Mouse (Mus musculus) left cerebral cortex, adult 2 months (tissue): ENCODE measurements around the gene Cc2d1b. TPM values are rescaled to one million over a fixed set of nuclear protein-coding genes. Genes with fewer than 3 reads are reported as not detected.

Source experiments
- DNase-seq, 2 experiments: peaks; one replicate each; pipeline ENCODE4 v3.0.0; 2021 to 2022; ENCODE audit warnings: low spot score in 2 of 2, mixed read lengths in 1 of 2; ENCODE audit errors: extremely low spot score in 1 of 2
- H3K27ac ChIP-seq: fragments of 200-600 bp; 2 replicates; pipeline ENCODE4 v1.8.1; 2022
- H3K4me3 ChIP-seq: fragments of 200-600 bp; 2 replicates; pipeline ENCODE4 v1.8.1; 2022
- CTCF ChIP-seq: fragments of 200-600 bp; IDR thresholded peaks from 2 replicates; pipeline ENCODE4 v1.8.1; 2022; ENCODE audit warnings: antibody characterized with exemption, mild to moderate bottlenecking, moderate library complexity
- intact Hi-C: fragments of 180-260 bp; cut with DNase I; formaldehyde crosslinking; loops from one replicate; pipeline ENCODE4 v1.15.1; 2025
- total RNA-seq, 2 experiments: library from RNA; stranded (reverse); gene quantifications; 2 replicates each; pipeline ENCODE4 v1.2.3; 2021

The Cc2d1b gene
- total RNA-seq, 2 experiments from 2014 or later: 35.5 to 40.3 TPM

GRCm38 (mm10) chr4:108619165-108619564 lies 575 bp upstream of the Cc2d1b start:
- Histone ChIP-seq H3K4me3 (peak overlapping the region; percentile 95), H3K27ac (peak overlapping the region; percentile 98)
- no peak for TF ChIP-seq CTCF
- peak; percentile 41 to 44 for DNase-seq
- intact Hi-C loops: loop anchor here (1.0 kb wide), 1 partner anchor 40 kb away; the partner anchor contains the start of genes Orc1 and Prpf38a

GRCm38 (mm10) chr4:108620536-108620935 lies 796 bp downstream of the Cc2d1b start:
- H3K27ac ChIP-seq: peak overlapping the region; percentile 98
- intact Hi-C loops: loop anchor here (1.0 kb wide), 1 partner anchor 213 kb away; the partner anchor contains the start of gene Btf3l4
- TF ChIP-seq CTCF: no peak
- DNase-seq: peak in 1 of 2 experiments; percentile 18
- peak overlapping the region; percentile 95 for H3K4me3 ChIP-seq

DNA sequence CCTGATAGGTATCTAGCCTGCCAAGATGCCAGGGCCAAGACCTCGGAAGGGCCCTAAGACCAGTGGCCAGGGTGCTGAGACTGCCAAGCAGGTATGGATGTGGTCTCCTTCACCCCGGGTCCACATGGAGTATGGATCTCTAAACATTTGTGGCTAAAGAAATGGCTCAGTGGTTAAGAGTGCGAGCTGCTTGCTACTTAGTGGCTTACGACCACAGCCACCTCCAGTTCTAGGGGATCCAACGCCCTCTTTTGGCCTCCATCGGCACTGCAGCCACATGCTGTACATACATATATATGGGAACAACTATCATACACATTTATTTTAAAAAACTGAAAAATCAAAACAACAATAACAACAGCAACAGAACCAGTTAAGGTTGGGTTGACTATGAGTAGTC lies 1.8 kb downstream of the Cc2d1b start:
- intact Hi-C loops: no loop called here

GRCm38 (mm10) chr4:108627066-108627465 lies 7.3 kb downstream of the Cc2d1b start:
- intact Hi-C loops: no loop called here
- TF ChIP-seq CTCF: no peak
- H3K4me3 ChIP-seq: no peak overlapping the region
- DNase-seq: no peak
- no peak overlapping the region for H3K27ac ChIP-seq

More for the DNA sequence above, 1.8 kb downstream of the Cc2d1b start:
- DNase-seq: no peak
- no peak overlapping the region for H3K4me3 ChIP-seq
- H3K27ac ChIP-seq: no peak overlapping the region
- TF ChIP-seq CTCF: no peak; the same call in none of the 2 replicates

DNA sequence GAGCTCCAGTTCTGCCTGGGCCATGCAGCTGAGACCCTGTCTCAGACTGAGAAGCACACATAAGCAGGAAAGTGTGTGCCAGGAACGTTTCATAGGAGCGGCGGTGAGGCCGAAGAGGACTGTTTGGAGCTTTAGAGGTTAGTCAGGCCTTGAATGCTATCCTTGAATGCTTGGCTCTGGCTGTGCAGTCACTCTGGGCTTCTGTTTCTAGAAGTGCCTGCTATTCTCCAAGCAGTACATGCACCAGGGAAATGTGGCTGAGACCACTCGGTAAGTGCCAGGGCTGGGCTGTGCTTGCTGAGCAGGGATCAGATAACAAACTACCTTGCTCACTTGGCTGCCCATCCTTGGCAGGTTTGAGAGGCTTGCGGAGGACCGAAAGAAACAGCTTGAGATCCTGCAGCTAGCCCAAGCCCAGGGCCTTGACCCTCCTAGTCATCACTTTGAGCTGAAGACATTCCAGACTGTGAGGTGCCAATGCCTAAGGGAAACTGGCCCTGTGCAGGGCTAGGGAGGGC lies 9.7 kb downstream of the Cc2d1b start:
- intact Hi-C loops: no loop called here
- no peak for DNase-seq
- Histone ChIP-seq H3K27ac (no peak overlapping the region), H3K4me3 (no peak overlapping the region)
- TF ChIP-seq CTCF: no peak

DNA sequence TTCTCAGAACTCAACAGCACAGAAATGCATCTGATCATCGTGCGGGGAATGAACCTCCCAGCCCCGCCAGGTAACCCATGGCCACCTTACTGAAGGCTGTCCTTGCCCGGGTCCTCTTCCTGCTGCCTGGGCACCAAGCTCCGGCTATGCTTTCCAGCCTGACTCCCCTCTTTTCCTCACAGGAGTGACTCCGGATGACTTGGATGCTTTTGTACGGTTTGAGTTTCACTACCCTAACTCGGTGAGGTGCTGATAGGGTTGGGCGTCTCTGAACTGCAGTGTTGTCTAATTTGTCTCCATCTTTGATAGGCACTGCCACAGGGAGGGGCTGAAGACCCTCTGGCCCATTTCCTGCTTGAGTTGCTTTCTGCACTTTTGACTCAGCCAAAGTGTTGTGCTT lies 10.4 kb downstream of the Cc2d1b start:
- no peak overlapping the region for H3K4me3 ChIP-seq

DNA sequence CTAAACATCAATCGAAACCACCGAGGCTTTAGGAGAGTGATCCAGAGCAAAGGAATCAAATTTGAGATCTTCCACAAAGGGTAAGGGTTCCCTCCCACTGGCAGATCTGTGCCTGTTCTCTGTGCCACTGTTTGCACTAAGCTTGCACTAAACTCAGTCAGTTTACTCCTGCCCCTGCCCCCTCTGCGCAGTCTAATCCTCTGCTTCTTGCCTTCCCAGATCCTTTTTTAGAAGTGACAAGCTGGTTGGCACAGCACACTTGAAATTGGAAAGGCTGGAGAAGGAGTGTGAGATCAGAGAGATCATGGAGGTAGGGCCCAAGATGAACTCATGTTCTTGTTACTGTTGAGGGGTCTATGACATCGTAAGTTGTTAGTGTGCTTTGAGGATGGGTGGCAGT lies 11.9 kb downstream of the Cc2d1b start:
- TF ChIP-seq CTCF: no peak
- no peak for DNase-seq
- no peak overlapping the region for H3K4me3 ChIP-seq
- intact Hi-C loops: no loop called here
- H3K27ac ChIP-seq: no peak overlapping the region; the same call in none of the 2 replicates

More for the DNA sequence above, 10.4 kb downstream of the Cc2d1b start:
- no peak for DNase-seq
- TF ChIP-seq CTCF: no peak
- intact Hi-C loops: no loop called here
- no peak overlapping the region for H3K27ac ChIP-seq

DNA sequence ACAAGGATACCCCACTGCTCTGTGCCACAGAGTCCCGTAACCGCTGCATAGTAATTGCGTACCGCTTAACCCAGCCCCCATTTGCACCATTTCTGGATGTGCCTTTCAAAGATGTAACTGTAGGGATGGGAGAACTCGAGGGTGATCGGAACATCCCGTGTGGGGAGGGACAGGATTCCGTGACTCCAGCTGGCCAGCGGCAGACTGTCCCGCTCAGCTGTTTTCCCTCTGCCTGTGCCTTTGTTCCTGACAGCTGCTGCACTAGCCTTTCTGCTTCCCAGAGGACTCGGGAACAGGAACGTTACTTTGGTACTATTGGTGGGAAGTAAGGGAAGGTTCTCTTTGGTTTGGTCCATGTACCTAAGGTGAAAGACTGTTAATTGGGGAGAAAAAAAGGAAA lies 14.0 kb downstream of the Cc2d1b start:
- no peak for TF ChIP-seq CTCF
- DNase-seq: no peak
- Histone ChIP-seq H3K27ac (no peak overlapping the region), H3K4me3 (no peak overlapping the region)
- intact Hi-C loops: no loop called here

GRCm38 (mm10) chr4:108634696-108635095 lies 15.0 kb downstream of the Cc2d1b start:
- intact Hi-C loops: no loop called here

DNA sequence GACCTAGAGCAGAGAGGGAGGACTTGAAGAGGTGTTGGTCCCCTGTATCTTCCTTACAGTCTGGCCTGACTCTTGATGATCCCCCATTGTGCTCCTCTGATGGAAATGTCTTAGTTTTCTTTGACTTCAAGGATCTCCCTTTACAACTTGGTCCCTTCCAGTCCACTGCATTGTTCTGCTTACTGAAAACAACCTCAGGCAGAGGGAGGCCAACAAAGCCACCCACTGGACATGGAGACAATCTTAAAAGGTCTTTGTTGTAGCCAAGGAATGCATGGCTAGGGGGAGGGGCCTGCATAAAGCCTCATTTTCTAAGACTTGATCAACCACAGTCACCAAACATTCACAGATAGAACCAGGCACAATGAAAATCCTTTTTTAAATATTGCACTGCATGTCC lies 15.4 kb downstream of the Cc2d1b start:
- intact Hi-C loops: no loop called here

More at GRCm38 (mm10) chr4:108634696-108635095, 15.0 kb downstream of the Cc2d1b start:
- Histone ChIP-seq H3K4me3 (no peak overlapping the region), H3K27ac (no peak overlapping the region)
- TF ChIP-seq CTCF: no peak
- no peak for DNase-seq

GRCm38 (mm10) chr4:108637721-108638120 lies 18.0 kb downstream of the Cc2d1b start:
- Histone ChIP-seq H3K27ac (no peak overlapping the region), H3K4me3 (no peak overlapping the region)
- intact Hi-C loops: no loop called here
- no peak for TF ChIP-seq CTCF
- no peak for DNase-seq

More for the DNA sequence above, 15.4 kb downstream of the Cc2d1b start:
- TF ChIP-seq CTCF: no peak
- H3K27ac ChIP-seq: no peak overlapping the region
- H3K4me3 ChIP-seq: no peak overlapping the region
- no peak for DNase-seq

- DNase-seq: no peak
- no peak for TF ChIP-seq CTCF
- no peak overlapping the region for H3K4me3 ChIP-seq
- intact Hi-C loops: no loop called here
- H3K27ac ChIP-seq: no peak overlapping the region
Measured at GRCm38 (mm10) chr4:108638752-108639151, 19.0 kb downstream of the Cc2d1b start.

- no peak for DNase-seq
- TF ChIP-seq CTCF: peak; percentile 51
- no peak overlapping the region for H3K27ac ChIP-seq
- intact Hi-C loops: no loop called here
- no peak overlapping the region for H3K4me3 ChIP-seq
Measured at GRCm38 (mm10) chr4:108664407-108664806, 44.7 kb downstream of the Cc2d1b start.

Other genes with a start within 250 kb of the Cc2d1b start
- gene Shisal2a, start 236.6 kb upstream of the Cc2d1b start, total RNA-seq: not detected
- gene Gpx7, start 213.0 kb upstream of the Cc2d1b start, total RNA-seq: 1 to 10 TPM; 4.7 to 4.8 TPM
- 10 to 100 TPM; 40.9 to 43.5 TPM for gene Tut4, start 160.5 kb upstream of the Cc2d1b start, total RNA-seq
- 10 to 100 TPM; 28.5 to 29.3 TPM for gene Prpf38a, start 40.6 kb upstream of the Cc2d1b start, total RNA-seq
- gene Orc1, start 40.5 kb upstream of the Cc2d1b start, total RNA-seq: not detected
- 1 to 10 TPM in 1 of 2 experiments, under 1 TPM in 1; 0.93 to 1.6 TPM for gene 3110021N24Rik, start 99.7 kb downstream of the Cc2d1b start, total RNA-seq
- gene Zfyve9, start 160.9 kb downstream of the Cc2d1b start, total RNA-seq: 10 to 100 TPM; 66.4 to 78.5 TPM
- gene Btf3l4, start 213.7 kb downstream of the Cc2d1b start, total RNA-seq: 10 to 100 TPM; 88.9 to 97.3 TPM
- 10 to 100 TPM; 35.4 to 40.2 TPM for gene Txndc12, start 214.7 kb downstream of the Cc2d1b start, total RNA-seq
- gene Kti12, start 227.8 kb downstream of the Cc2d1b start, total RNA-seq: 10 to 100 TPM; 17.6 to 20.3 TPM
- gene A730015C16Rik, start 228.7 kb downstream of the Cc2d1b start, total RNA-seq: not detected